ENCODE assay signal across 8 mouse cellular contexts in genomic region chrX:160501687-160502047, GRCm38 (mm10). TPM values are rescaled to one million over a fixed set of nuclear protein-coding genes. Genes with fewer than 3 reads are reported as not detected.
DNase-seq lines count a peak whose midpoint lies in the region; ATAC-seq lines count a peak whose summit lies in the region.

No protein-coding gene starts in this region.

- H3K9ac ChIP-seq in lung, embryonic 16.5 days (ENCODE audit: low read length): peak overlapping the region; percentile 69
- H3K9ac ChIP-seq in limb, embryonic 15.5 days: no peak overlapping the region
- no peak overlapping the region; the same call in 1 of the 2 replicates for H3K9ac ChIP-seq in stomach, embryonic 14.5 days (replicated peaks; ENCODE audit: low read depth, low read length)

- ATAC-seq in lung, embryonic 16.5 days (ENCODE audit: low read depth): peak; percentile 73
- peak; percentile 71 for ATAC-seq in erythroid progenitor cell, adult 5-6 weeks (replicated peaks; ENCODE audit: low FRiP score, poor library complexity, severe bottlenecking)
- ATAC-seq in limb, embryonic 15.5 days (ENCODE audit: insufficient number of reproducible peaks, low FRiP score, low TSS enrichment, low read depth): peak; percentile 64
- ATAC-seq in stomach, embryonic 14.5 days (ENCODE audit: insufficient number of reproducible peaks, insufficient read depth, low FRiP score, low read depth): peak; percentile 83

- WGBS in lung, embryonic 16.5 days: 16% methylated on average over 12 of the region's 12 CpGs
- 29% methylated on average over 12 of the region's 12 CpGs for WGBS in limb, embryonic 15.5 days
- 39% methylated on average over 12 of the region's 12 CpGs for WGBS in stomach, embryonic 14.5 days

- H3K4me1 ChIP-seq in lung, embryonic 16.5 days (replicated peaks; ENCODE audit: control insufficient read depth, insufficient read depth, low read length): peaks cover 8% of the 10 kb centered on the region; the same call in 1 of the 2 replicates
- H3K4me1 ChIP-seq in limb, embryonic 15.5 days: peaks cover 3% of the 10 kb centered on the region; the same call in 1 of the 2 replicates
- H3K4me1 ChIP-seq in stomach, embryonic 14.5 days (ENCODE audit: control insufficient read depth, insufficient read depth, low read length): no peaks in the 10 kb centered on the region

- no peaks in the 10 kb centered on the region for H3K36me3 ChIP-seq in lung, embryonic 16.5 days (ENCODE audit: control insufficient read depth, insufficient read depth, low read length)
- H3K36me3 ChIP-seq in limb, embryonic 15.5 days: no peaks in the 10 kb centered on the region
- no peaks in the 10 kb centered on the region for H3K36me3 ChIP-seq in stomach, embryonic 14.5 days (ENCODE audit: control insufficient read depth, insufficient read depth, low read length)

- H3K27me3 ChIP-seq in lung, embryonic 16.5 days (ENCODE audit: control insufficient read depth, insufficient read depth, low read depth, low read length): peaks cover 4% of the 10 kb centered on the region
- peaks cover 11% of the 10 kb centered on the region; the same call in 1 of the 2 replicates for H3K27me3 ChIP-seq in limb, embryonic 15.5 days
- no peaks in the 10 kb centered on the region for H3K27me3 ChIP-seq in stomach, embryonic 14.5 days (ENCODE audit: control insufficient read depth, insufficient read depth, low read length)

- peak overlapping the region; percentile 67 for H3K4me3 ChIP-seq in lung, embryonic 16.5 days (ENCODE audit: low read length)
- H3K4me3 ChIP-seq in limb, embryonic 15.5 days: peak overlapping the region; percentile 58
- peak overlapping the region; percentile 49 for H3K4me3 ChIP-seq in stomach, embryonic 14.5 days (ENCODE audit: low read depth, low read length)

- H3K4me2 ChIP-seq in lung, embryonic 16.5 days (ENCODE audit: low read depth, low read length): peak overlapping the region; percentile 58
- H3K4me2 ChIP-seq in limb, embryonic 15.5 days: peak overlapping the region; percentile 37
- peak overlapping the region; percentile 36 for H3K4me2 ChIP-seq in stomach, embryonic 14.5 days (replicated peaks; ENCODE audit: low read depth, low read length)

- DNase-seq in lung, adult 18-20 months: no peak
- DNase-seq in layer of hippocampus, adult 9-10 months (ENCODE audit: low spot score): no peak
- DNase-seq in thymus, postnatal 36 days: no peak
- DNase-seq in lung, postnatal 14 days: no peak

- no peak overlapping the region for H3K27ac ChIP-seq in lung, embryonic 16.5 days (ENCODE audit: low read length)
- H3K27ac ChIP-seq in limb, embryonic 15.5 days: peak overlapping the region; percentile 89; the same call in 1 of the 2 replicates
- H3K27ac ChIP-seq in stomach, embryonic 14.5 days (ENCODE audit: low read length): peak overlapping the region; percentile 84; the same call in 1 of the 2 replicates

- no peaks in the 10 kb centered on the region for H3K9me3 ChIP-seq in lung, embryonic 16.5 days (ENCODE audit: control insufficient read depth, low read length)
- H3K9me3 ChIP-seq in limb, embryonic 15.5 days: no peaks in the 10 kb centered on the region
- H3K9me3 ChIP-seq in stomach, embryonic 14.5 days (ENCODE audit: control insufficient read depth, low read depth, low read length): no peaks in the 10 kb centered on the region

RNA-seq across cellular contexts. Expression of gene Phka2, which starts 0.3 kb away (rescaled TPM):
- 13.5 and 14.6 TPM in 2 replicates for polyA plus RNA-seq in lung, embryonic 16.5 days (2015; fragmentation: Nextera tagmentation; extraction: Ambion mirVana)
- total RNA-seq in erythroid progenitor cell, adult 5-6 weeks (2015; ENCODE audit: low replicate concordance): 31.4 and 41.1 TPM in 2 replicates
- 21.6 and 32.7 TPM in 2 replicates for total RNA-seq in erythroid progenitor cell, adult 5-6 weeks (2017; ENCODE audit: low replicate concordance)
- polyA plus RNA-seq in limb, embryonic 15.5 days (2015; fragmentation: Nextera tagmentation; extraction: Ambion mirVana): 16.6 and 18.2 TPM in 2 replicates
- polyA plus RNA-seq in stomach, embryonic 14.5 days (2014; fragmentation: Nextera tagmentation; extraction: Ambion mirVana): 19.2 and 21.3 TPM in 2 replicates
